Mouse (Mus musculus): ENCODE data around the gene Fut7. TPM values are rescaled to one million over a fixed set of nuclear protein-coding genes. Genes with fewer than 3 reads are reported as not detected.

Gene Fut7
- polyA plus RNA-seq, 1 experiment from 2014 or later, result not detected

DNA sequence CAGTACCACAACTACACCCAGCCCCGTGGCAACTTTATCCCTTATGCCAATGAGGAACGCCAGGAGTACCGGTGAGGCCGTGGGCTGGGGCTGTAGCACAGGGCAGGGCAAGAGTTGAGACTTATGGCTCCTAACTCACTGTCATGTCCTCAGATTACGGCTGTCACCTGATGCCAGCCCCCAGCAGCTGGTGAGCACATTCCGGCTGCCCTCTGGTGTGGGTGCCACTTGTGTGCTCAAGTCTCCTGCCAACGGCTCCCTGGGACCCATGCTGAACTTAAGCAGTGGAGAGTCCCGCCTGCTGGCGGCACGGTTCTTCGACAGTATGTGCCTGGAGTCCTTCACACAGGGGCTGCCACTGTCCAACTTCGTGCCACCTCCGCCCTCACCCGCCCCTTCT lies 19.6 kb downstream of the Fut7 start:
- Histone ChIP-seq H3K4me1 (ENCODE audit: insufficient read depth) (no peaks in the 10 kb centered on the region), H3K4me3 (ENCODE audit: low read depth, low read length) (no peak overlapping the region), H3K4me2 (no peak overlapping the region), H3K9ac (no peak overlapping the region), H3K9me3 (ENCODE audit: low read depth, low read length) (no peaks in the 10 kb centered on the region), H3K27me3 (ENCODE audit: insufficient read depth, low read length) (no peaks in the 10 kb centered on the region), H3K36me3 (ENCODE audit: insufficient read depth) (no peaks in the 10 kb centered on the region), H3K27ac (ENCODE audit: low read depth) (no peak overlapping the region)
- ATAC-seq (ENCODE audit: insufficient read depth) (no peak), DNase-seq (no peak)
- WGBS, result 86% methylated on average over 14 of the region's 14 CpGs
- no peak for TF ChIP-seq CTCF (IDR thresholded peaks at IDR 0.05; ENCODE audit: low read depth)

DNA sequence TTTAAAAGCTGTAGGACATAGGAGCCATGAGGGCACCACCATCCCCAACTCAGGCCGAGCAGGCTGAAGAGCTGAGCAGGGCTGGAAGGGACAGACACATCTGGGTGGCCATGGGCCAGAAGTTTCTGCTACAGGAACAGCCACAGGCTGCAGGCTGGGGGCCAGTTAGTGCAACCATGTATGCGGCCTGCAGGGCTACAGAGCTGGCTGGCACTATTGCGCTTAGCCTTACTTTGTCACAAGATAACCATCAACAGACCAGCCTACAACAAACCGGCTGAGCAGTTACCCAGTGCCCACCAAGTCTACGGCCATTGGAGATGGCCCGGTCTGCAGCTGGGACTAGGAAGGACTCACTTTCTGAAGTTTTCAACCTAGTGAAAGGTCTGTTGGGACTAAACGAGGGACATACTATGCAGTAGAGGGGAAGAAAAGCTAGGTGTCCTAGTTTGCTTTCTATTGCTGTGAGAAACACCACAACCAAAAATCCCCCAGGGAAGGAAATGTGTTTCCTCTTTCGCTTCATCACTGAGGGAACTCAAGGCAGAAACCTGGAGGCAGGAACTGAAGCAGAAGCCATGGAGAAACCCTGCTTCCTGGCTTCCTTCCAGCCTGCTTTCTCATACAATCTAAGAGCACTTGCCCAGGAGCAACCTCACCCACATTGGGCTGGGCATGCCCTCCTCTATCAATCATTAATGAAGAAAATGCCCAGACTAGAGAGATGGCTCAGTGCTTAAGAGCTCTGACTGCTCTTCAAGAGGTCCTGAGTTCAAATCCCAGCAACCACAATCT lies 28.0 kb downstream of the Fut7 start:
- ATAC-seq (ENCODE audit: insufficient read depth), result no peak
- Histone ChIP-seq H3K27me3 (ENCODE audit: insufficient read depth, low read length) (no peaks in the 10 kb centered on the region), H3K4me3 (ENCODE audit: low read depth, low read length) (no peak overlapping the region), H3K9me3 (ENCODE audit: low read depth, low read length) (no peaks in the 10 kb centered on the region), H3K9ac (no peak overlapping the region), H3K4me2 (no peak overlapping the region), H3K36me3 (ENCODE audit: insufficient read depth) (no peaks in the 10 kb centered on the region), H3K27ac (ENCODE audit: low read depth) (no peak overlapping the region), H3K4me1 (ENCODE audit: insufficient read depth) (no peaks in the 10 kb centered on the region)
- WGBS, result 74% methylated on average over 8 of the region's 8 CpGs
- no peak for DNase-seq
- no peak for TF ChIP-seq CTCF (IDR thresholded peaks at IDR 0.05; ENCODE audit: low read depth)

DNA sequence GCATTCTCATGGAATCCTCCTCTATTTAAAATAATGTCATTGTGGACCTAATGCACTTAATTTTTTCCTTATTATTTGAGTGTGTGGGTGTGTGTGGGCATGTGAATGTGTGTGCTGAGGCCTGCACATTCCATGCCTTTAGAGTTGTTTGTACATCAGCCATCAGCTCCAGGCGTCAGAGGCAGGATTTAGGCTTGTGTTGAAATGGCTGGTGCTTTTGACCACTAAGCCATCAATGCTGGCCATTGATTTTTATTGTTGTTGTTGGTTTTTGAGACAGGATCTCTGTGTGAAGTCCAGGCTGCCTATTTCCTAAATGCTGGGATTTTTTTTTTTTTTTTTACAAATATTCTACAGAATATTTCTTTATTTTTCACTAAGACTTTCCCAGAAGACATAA lies 29.9 kb downstream of the Fut7 start:
- no peaks in the 10 kb centered on the region for H3K27me3 ChIP-seq (ENCODE audit: insufficient read depth, low read length)
- ATAC-seq (ENCODE audit: insufficient read depth), result no peak
- no peak overlapping the region for H3K4me3 ChIP-seq (ENCODE audit: low read depth, low read length)
- no peaks in the 10 kb centered on the region for H3K9me3 ChIP-seq (ENCODE audit: low read depth, low read length)
- no peak overlapping the region for H3K9ac ChIP-seq
- no peaks in the 10 kb centered on the region for H3K36me3 ChIP-seq (ENCODE audit: insufficient read depth)
- H3K4me1 ChIP-seq (ENCODE audit: insufficient read depth), result no peaks in the 10 kb centered on the region
- TF ChIP-seq CTCF (IDR thresholded peaks at IDR 0.05; ENCODE audit: low read depth), result no peak
- H3K27ac ChIP-seq (ENCODE audit: low read depth), result no peak overlapping the region
- WGBS, result 24% methylated on average over 1 of the region's 1 CpGs
- H3K4me2 ChIP-seq, result no peak overlapping the region
- no peak for DNase-seq

DNA sequence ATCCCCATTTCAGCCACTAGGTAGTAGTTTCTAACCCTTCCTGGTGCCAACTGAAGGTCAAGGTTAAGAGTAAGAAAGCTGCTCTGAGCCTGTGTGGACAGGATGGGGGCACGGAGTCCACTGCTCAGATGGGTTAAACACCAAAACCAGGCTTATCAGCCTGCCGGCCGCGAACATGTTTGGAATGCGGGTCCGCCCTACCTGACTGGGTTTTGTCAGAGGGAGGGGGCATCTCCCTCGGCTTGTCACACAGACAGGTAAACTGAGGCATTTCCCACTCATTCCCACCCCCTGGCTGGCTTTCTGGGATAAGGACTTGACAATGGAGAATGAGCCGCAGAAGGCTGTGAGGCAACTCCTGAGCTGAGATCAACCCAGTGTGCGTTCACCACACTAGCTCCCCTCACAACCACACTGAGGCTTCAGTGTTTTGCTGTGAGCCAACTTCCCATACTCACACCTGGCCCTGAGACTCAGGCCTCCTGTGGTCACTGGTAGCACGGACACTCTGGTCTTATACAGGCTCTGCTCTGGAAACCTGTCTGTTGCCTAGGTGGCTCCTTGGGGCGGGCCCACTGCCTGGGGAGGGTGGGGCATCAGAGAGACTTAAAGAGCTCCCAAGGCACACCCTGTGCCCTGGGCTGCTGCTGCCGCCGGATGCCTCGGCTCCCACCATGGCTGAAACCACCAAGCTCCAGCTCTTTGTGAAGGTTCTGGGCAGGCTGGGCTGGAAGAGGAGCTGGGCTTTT lies 33.3 kb downstream of the Fut7 start, which contains the start of gene Clic3:
Clic3 (plus strand) TSS at position 634 of the 749 bp plus-strand sequence.
- H3K27me3 ChIP-seq (ENCODE audit: insufficient read depth, low read length), result no peaks in the 10 kb centered on the region
- no peaks in the 10 kb centered on the region; the same call in 1 of the 2 replicates for H3K4me1 ChIP-seq (ENCODE audit: insufficient read depth)
- no peak within 1 kb of the TSS for H3K4me3 ChIP-seq (ENCODE audit: low read depth, low read length)
- peak; percentile 36 for DNase-seq
- no peak for ATAC-seq (ENCODE audit: insufficient read depth)
- WGBS, result 41% methylated on average over 14 of the region's 14 CpGs
- TF ChIP-seq CTCF (IDR thresholded peaks at IDR 0.05; ENCODE audit: low read depth), result 0 out of 2 replicates have a peak, but pooled peaks have one; percentile 1
- H3K4me2 ChIP-seq, result peak within 1 kb of the TSS; percentile 15; the same call in 1 of the 2 replicates
- 0 out of 2 replicates have a peak within 1 kb of the TSS, but pooled peaks have one; percentile 8 for H3K27ac ChIP-seq (ENCODE audit: low read depth)
- no peak within 1 kb of the TSS for H3K9ac ChIP-seq
- H3K36me3 ChIP-seq (ENCODE audit: insufficient read depth), result peaks cover 12% of the 10 kb centered on the region; the same call in 1 of the 2 replicates
- no peaks in the 10 kb centered on the region for H3K9me3 ChIP-seq (ENCODE audit: low read depth, low read length)

DNA sequence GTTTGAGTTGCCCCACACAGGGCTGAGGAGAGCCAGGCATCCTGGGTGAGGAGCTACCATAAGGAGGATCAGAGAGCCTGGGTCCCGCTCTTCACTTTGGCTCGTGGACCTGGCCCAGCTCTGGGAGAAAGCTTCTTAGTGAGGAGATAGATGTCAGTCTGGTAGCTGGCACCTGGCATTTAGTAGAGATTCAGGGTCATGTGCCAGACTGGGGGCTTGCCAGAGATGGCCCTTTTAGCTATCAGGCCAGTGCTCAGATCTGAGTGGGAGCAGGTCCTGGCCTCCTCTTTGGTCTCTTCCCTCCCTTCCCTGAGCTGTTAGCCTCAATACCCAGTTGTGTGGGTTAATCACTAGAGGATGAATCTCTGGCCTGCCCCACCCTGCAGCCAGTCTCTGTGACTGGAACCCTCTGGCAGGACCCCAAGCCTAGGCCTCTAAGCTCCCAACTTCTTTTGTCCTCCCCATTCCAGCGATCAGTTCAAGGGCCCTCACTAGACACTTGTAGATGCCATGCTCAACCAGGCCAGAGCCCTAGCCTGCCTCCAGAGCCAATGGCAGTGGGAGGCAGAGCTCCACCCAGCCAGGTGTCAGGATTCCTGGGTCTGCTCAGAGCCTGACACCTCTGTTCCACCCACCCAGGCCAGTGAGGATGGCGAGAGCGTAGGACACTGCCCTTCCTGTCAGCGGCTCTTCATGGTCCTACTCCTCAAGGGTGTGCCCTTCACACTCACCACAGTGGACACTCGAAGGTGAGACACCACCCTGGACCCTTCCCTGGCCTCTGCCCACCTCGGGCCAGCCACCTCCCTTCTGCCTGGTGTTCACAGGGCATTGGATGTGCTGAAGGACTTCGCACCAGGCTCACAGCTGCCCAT lies 34.2 kb downstream of the Fut7 start:
- ATAC-seq (ENCODE audit: insufficient read depth) (no peak), DNase-seq (peak; percentile 22)
- Histone ChIP-seq H3K27ac (ENCODE audit: low read depth) (0 out of 2 replicates have a peak overlapping the region, but pooled peaks have one; percentile 8), H3K27me3 (ENCODE audit: insufficient read depth, low read length) (no peaks in the 10 kb centered on the region), H3K36me3 (ENCODE audit: insufficient read depth) (peaks cover 12% of the 10 kb centered on the region; the same call in 1 of the 2 replicates), H3K9ac (no peak overlapping the region), H3K9me3 (ENCODE audit: low read depth, low read length) (no peaks in the 10 kb centered on the region), H3K4me3 (ENCODE audit: low read depth, low read length) (no peak overlapping the region), H3K4me2 (peak overlapping the region; percentile 15; the same call in 1 of the 2 replicates), H3K4me1 (ENCODE audit: insufficient read depth) (no peaks in the 10 kb centered on the region; the same call in 1 of the 2 replicates)
- WGBS, result 74% methylated on average over 9 of the region's 9 CpGs
- TF ChIP-seq CTCF (IDR thresholded peaks at IDR 0.05; ENCODE audit: low read depth), result no peak

DNA sequence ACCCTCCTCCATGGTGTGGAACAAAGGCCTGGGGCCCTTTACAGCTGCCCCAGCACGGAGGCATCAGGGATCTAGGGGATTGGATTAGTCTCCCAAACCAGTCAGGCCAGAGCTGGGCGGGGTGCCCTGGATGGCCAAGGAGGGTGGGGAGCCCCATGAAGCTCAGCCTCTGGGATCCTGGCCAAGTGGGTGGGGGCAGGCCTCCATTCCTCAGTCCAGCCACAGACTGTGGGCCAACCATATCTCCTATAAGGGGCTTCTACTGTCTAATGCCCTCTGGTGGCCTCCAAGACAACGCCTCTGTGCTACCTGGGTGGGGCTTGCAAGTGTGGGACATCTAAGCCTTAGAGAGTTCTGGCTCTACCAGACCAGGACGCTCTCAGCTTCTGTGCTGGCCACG lies 35.8 kb downstream of the Fut7 start:
- DNase-seq, result peak; percentile 55
- H3K27ac ChIP-seq (ENCODE audit: low read depth), result no peak overlapping the region
- peaks cover 12% of the 10 kb centered on the region; the same call in 1 of the 2 replicates for H3K36me3 ChIP-seq (ENCODE audit: insufficient read depth)
- no peaks in the 10 kb centered on the region; the same call in 1 of the 2 replicates for H3K4me1 ChIP-seq (ENCODE audit: insufficient read depth)
- 71% methylated on average over 5 of the region's 5 CpGs for WGBS
- TF ChIP-seq CTCF (IDR thresholded peaks at IDR 0.05; ENCODE audit: low read depth), result peak; percentile 19; the same call in 1 of the 2 replicates
- no peak overlapping the region for H3K4me3 ChIP-seq (ENCODE audit: low read depth, low read length)
- no peak overlapping the region for H3K9ac ChIP-seq
- no peaks in the 10 kb centered on the region for H3K27me3 ChIP-seq (ENCODE audit: insufficient read depth, low read length)
- H3K4me2 ChIP-seq, result peak overlapping the region; percentile 10; the same call in 1 of the 2 replicates
- H3K9me3 ChIP-seq (ENCODE audit: low read depth, low read length), result no peaks in the 10 kb centered on the region
- ATAC-seq (ENCODE audit: insufficient read depth), result no peak
